Mouse (Mus musculus): ENCODE data around the gene Rlbp1. TPM values are rescaled to one million over a fixed set of nuclear protein-coding genes. Genes with fewer than 3 reads are reported as not detected.
A peak's percentile ranks its signal among the peaks of the same experiment; 100 is the strongest.

The Rlbp1 gene
- polyA plus RNA-seq, 1 experiment from 2014 or later: 0.33 TPM

DNA sequence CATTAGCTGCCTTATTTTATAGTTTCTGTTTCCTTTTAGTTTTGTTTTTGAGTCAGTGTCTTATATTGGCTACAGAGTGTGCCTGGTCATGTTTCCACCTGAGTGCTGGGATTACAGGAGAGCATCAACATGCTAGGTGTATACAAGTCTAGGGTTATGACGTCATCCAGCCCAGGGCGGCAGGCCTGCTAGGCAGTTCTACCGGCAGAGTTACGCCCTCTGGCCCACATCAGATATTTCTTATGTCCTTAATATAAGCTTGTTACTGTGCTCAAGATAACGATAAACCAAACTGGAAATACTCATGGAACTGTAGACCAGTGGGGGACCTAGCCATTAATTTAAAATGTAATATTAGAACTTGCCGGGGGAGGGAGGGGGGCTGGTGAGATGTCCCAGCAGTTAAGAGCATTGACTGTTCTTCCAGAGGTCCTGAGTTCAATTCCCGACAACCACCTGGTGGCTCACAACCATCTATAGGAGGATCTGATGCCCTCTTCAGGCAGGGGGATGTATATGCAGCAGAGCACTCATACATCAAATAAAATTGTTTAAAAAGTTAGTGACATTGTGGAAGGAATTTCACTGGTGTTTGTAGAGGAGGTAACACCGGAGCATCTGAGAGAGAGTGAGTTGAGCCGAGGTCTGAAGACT lies 6.1 kb upstream of the Rlbp1 start:
- Histone ChIP-seq H3K9me3 (replicated peaks) (no peaks in the 10 kb centered on the region), H3K36me3 (peaks cover 11% of the 10 kb centered on the region), H3K4me3 (peak overlapping the region; percentile 85), H3K27ac (peak overlapping the region; percentile 98), H3K4me1 (peaks cover 44% of the 10 kb centered on the region), H3K27me3 (ENCODE audit: low read depth, poor library complexity, severe bottlenecking) (no peaks in the 10 kb centered on the region)
- WGBS: 63% methylated on average over 9 of the region's 9 CpGs
- DNase-seq (ENCODE audit: low spot score): no peak

DNA sequence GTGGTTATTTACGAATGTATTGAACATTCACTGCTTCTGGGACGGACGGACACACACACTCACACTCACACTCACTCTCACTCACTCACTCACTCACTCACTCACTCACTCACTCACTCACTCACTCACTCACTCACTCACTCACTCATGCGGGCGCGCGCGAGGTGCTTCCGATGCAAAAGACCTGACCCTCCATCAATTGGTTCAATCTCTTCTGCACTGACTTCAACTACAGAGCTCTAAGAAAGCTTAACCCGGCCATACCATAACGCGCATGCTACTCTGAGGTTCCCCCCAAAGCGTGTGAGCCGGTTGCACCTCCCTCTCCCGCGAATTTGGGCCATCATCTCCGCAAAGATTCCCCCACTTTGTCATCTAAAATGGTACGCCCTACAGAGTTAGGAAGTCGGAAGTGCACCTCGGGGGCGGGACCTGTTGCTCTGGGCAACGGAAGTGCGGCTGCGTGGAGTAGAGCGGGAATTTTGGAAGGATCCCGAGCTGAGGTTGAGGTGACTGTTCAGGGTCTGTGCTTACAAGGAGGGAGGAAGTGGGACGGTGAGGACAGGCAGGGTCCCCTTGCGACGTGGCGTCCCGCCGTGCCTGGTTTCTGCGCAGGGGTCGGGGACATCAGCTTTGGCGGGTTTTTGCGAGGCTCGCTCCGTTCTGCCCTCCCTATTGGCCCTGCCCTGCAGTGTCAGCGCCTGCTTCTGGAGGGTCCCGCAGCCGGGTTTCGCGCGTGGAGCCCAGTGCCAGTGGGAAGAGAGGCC lies 5.2 kb upstream of the Rlbp1 start, which contains the start of gene Fanci:
Gene Fanci (plus strand): TSS at position 47 of the 767 bp plus-strand sequence.
- H3K36me3 ChIP-seq: peaks cover 7% of the 10 kb centered on the region
- H3K4me1 ChIP-seq: peaks cover 46% of the 10 kb centered on the region
- H3K9me3 ChIP-seq (replicated peaks): no peaks in the 10 kb centered on the region
- peak; percentile 99 for DNase-seq (ENCODE audit: low spot score)
- no peaks in the 10 kb centered on the region for H3K27me3 ChIP-seq (ENCODE audit: low read depth, poor library complexity, severe bottlenecking)
- peak within 1 kb of the TSS; percentile 98 for H3K27ac ChIP-seq
- WGBS: under 1% methylated on average over 44 of the region's 44 CpGs
- H3K4me3 ChIP-seq: peak within 1 kb of the TSS; percentile 85

DNA sequence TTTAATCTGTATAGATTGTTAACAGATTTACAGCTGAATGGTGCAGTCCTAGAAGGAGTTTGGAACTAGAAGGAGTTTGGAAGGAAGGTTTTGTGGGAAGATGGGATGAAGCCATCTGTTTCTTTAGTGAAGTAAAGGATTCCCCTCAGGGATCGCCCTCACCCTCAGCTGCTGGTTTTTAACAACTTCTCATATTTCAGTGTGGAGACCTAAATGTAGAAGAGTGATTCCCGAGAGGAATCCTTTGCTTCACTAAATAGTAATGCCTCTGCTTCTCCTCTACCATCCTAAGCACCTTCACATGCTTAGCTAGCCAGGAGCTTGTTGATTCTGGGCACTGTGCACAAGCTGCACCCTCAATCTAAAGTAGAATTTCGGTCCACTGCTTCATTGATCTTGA lies 4.6 kb upstream of the Rlbp1 start:
- H3K27ac ChIP-seq: peak overlapping the region; percentile 98
- H3K9me3 ChIP-seq (replicated peaks): no peaks in the 10 kb centered on the region
- no peak for DNase-seq (ENCODE audit: low spot score)
- H3K27me3 ChIP-seq (ENCODE audit: low read depth, poor library complexity, severe bottlenecking): no peaks in the 10 kb centered on the region
- WGBS: 5% methylated on average over 3 of the region's 3 CpGs
- H3K36me3 ChIP-seq: peaks cover 5% of the 10 kb centered on the region
- peaks cover 47% of the 10 kb centered on the region for H3K4me1 ChIP-seq
- peak overlapping the region; percentile 85 for H3K4me3 ChIP-seq

DNA sequence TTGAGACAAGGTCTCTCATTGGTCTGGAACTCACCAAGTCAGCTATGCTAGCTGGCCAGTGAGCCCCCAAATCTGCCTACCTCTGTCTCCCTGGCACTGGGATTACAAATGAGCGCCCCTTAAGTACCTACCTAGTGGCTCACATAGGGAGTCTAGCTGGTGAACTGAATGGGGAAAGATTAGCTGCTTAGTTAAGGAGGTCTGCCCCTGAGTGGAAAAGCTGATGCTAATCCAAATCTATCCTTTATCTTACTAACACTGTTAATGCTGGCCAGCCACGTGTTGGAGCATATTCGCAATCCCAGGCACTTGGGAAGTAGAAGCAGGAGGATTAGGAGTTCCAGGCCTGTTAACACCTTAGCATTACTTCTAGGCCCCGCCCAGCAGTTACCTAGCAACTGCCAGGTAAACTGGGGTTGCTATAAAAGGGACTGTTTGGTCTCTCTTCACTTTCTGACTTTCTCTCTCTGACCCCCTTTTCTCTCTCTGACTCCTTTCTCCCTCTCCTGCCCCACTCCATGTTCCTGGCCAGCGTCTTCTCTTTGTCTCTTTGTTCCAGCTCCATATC lies 3.4 kb upstream of the Rlbp1 start:
- H3K27me3 ChIP-seq (ENCODE audit: low read depth, poor library complexity, severe bottlenecking): no peaks in the 10 kb centered on the region
- no peak overlapping the region; the same call in 1 of the 2 replicates for H3K27ac ChIP-seq
- H3K4me3 ChIP-seq: no peak overlapping the region
- H3K36me3 ChIP-seq: no peaks in the 10 kb centered on the region
- peaks cover 47% of the 10 kb centered on the region for H3K4me1 ChIP-seq
- no peak for DNase-seq (ENCODE audit: low spot score)
- WGBS: 66% methylated on average over 5 of the region's 5 CpGs
- no peaks in the 10 kb centered on the region for H3K9me3 ChIP-seq (replicated peaks)

DNA sequence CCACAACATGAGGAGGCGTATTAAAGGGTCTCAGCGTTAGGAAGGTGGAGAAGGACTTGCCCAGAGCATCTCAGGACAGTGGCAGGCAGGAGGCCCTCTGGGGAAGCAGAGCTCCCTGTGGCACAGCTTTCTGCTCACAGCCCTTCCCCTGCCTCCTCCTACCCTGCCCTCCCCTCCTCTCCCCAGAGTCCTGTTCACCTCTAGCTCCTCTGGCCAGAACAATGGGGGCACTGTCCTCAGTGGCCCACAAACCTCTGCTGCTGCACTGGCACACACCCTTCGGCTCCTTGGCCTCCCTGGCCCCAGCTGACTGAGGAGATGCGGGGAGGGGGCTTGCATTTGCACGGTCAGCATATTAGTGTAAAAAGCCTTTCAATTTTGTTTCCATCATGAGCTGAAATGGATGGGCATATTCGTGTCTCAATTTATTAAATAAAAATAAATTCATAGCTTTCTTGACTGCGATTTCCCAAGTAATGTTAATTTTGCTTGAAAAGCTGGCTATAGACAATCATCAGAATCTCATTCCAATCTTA lies 1.9 kb upstream of the Rlbp1 start:
- no peak for DNase-seq (ENCODE audit: low spot score)
- H3K36me3 ChIP-seq: no peaks in the 10 kb centered on the region
- H3K4me1 ChIP-seq: peaks cover 36% of the 10 kb centered on the region
- H3K4me3 ChIP-seq: no peak overlapping the region
- H3K27ac ChIP-seq: peak overlapping the region; percentile 63; the same call in 1 of the 2 replicates
- H3K27me3 ChIP-seq (ENCODE audit: low read depth, poor library complexity, severe bottlenecking): no peaks in the 10 kb centered on the region
- no peaks in the 10 kb centered on the region for H3K9me3 ChIP-seq (replicated peaks)
- WGBS: 88% methylated on average over 7 of the region's 7 CpGs

DNA sequence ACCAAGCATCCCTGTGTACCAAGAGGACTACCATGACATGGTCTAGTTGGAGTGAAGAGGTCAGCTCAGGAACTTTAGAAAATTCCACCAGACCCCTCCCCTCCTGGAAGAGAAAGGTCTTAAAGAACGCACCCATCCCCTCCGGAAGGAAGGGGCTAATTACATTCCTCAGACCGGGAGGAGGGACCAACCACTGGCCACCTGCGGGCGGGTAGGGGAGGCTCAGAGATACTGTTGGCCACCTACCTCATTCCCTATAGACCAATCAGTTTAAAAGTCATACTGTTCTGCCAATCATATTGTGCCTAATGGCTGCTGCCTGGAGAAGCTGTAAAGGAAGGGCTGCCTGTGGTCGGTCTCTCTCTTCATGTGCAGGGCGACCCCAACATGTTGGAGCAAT lies 1.1 kb upstream of the Rlbp1 start:
- H3K9me3 ChIP-seq (replicated peaks): no peaks in the 10 kb centered on the region

DNA sequence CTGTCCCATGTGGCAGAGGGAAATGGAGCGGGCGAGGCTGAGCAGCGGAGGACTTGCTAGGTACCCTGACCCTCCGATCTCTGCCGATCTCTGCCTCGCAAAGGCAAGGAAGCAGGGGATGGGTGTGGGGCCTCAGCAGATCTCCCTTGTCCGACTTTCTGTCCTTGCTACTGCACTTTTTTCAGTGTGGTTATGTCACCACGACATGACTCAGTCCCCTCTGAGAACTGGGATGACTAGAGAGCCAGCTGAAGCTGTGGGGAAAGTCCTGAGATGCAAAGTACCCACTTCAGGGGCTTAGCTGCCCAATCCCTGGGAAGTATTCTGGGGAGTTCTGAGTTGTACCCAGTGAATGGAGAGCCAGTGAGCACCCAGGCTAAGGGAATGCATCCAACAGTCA lies 292 bp upstream of the Rlbp1 start:
- no peak for DNase-seq (ENCODE audit: low spot score)
- no peaks in the 10 kb centered on the region for H3K36me3 ChIP-seq
- H3K27me3 ChIP-seq (ENCODE audit: low read depth, poor library complexity, severe bottlenecking): no peaks in the 10 kb centered on the region
- H3K4me3 ChIP-seq: no peak overlapping the region
- peak overlapping the region; percentile 51; the same call in 1 of the 2 replicates for H3K27ac ChIP-seq
- no peaks in the 10 kb centered on the region for H3K9me3 ChIP-seq (replicated peaks)
- WGBS: 77% methylated on average over 8 of the region's 8 CpGs
- H3K4me1 ChIP-seq: peaks cover 26% of the 10 kb centered on the region

More for the DNA sequence above, 1.1 kb upstream of the Rlbp1 start:
- DNase-seq (ENCODE audit: low spot score): no peak
- H3K36me3 ChIP-seq: no peaks in the 10 kb centered on the region
- H3K27ac ChIP-seq: peak overlapping the region; percentile 63; the same call in 1 of the 2 replicates
- no peak overlapping the region for H3K4me3 ChIP-seq
- H3K4me1 ChIP-seq: peaks cover 33% of the 10 kb centered on the region
- no peaks in the 10 kb centered on the region for H3K27me3 ChIP-seq (ENCODE audit: low read depth, poor library complexity, severe bottlenecking)
- 54% methylated on average over 7 of the region's 7 CpGs for WGBS

DNA sequence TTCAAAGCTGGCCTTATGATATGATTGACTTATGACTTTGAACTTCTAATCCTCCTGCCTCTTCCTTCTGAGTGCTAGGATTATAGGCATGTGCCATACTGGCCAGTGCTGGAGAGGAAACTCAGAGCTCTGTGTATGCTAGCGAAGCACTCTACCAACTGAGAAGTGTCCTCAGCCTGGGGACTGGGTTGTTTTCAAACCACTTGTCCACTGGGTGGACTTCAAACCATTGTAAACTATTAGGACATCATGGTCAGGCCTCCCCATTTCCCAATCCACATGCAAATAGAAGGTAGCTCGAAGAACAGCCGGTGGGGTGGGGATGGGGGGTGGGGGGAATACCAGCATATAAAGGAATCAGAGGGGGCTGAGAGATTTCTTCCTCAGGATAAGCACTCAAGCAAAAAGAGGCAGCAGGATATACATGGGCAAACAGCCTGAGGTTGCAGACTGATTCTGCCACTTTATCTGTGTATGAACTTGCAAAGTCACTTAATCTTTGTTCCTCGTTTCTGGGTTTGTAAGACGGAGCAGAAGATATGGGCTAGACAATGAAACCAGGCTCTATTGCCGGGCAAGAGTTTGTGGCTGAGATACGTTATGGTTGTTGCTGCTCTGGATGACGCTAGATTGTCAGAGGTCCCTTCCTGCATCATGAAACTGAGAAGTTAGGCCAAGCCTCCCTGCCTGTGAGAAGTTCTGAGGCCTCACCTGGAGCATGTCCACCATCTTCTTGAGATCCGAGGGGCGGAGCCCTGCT lies 10.2 kb downstream of the Rlbp1 start:
- no peaks in the 10 kb centered on the region for H3K9me3 ChIP-seq (replicated peaks)
- H3K36me3 ChIP-seq: no peaks in the 10 kb centered on the region
- H3K4me3 ChIP-seq: no peak overlapping the region
- H3K27me3 ChIP-seq (ENCODE audit: low read depth, poor library complexity, severe bottlenecking): no peaks in the 10 kb centered on the region
- DNase-seq (ENCODE audit: low spot score): no peak
- H3K27ac ChIP-seq: no peak overlapping the region
- WGBS: 87% methylated on average over 10 of the region's 10 CpGs
- peaks cover under 1% of the 10 kb centered on the region; the same call in 1 of the 2 replicates for H3K4me1 ChIP-seq

DNA sequence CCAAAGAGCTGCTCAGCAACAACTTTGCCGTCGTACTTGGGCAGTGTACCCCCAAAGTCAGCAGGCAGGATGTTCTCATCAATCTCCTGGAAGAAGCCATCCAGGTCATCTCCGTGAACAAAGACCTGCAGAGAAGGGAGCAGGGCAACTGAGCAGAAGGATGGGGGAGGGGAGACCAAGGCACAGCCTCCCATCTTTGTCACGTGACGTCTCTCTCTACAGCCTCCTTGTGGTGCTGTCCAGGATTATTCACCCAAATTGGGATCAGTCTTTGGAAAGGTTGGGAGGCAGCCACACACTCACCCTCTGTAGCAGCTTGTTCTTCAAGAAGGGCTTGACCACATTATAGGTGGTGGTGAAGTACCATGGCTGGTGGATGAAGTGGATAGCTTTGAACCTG lies 11.3 kb downstream of the Rlbp1 start:
- DNase-seq (ENCODE audit: low spot score): no peak
- H3K36me3 ChIP-seq: no peaks in the 10 kb centered on the region
- WGBS: 75% methylated on average over 5 of the region's 5 CpGs

DNA sequence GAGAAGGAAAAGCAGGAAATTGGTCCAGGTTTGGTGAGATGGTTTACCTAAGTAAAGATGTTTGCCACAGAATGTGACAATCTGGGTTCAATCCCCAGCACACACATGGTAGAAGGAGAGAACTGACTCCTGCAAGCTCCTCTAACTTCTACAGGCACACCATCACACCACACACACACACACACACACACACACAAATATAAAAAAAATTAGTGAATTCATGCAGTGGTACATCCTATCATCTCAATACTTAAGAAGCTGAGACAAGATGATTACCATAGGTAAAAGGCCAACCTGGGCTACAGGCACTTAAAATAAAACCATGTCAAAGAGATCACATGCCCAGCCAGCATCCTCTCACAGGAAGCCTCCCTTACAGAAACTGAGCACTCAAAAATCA lies 12.8 kb downstream of the Rlbp1 start:
- H3K36me3 ChIP-seq: no peaks in the 10 kb centered on the region
- H3K4me3 ChIP-seq: no peak overlapping the region
- no peak overlapping the region for H3K27ac ChIP-seq
- H3K27me3 ChIP-seq (ENCODE audit: low read depth, poor library complexity, severe bottlenecking): no peaks in the 10 kb centered on the region
- DNase-seq (ENCODE audit: low spot score): no peak
- H3K4me1 ChIP-seq: peaks cover 16% of the 10 kb centered on the region
- H3K9me3 ChIP-seq (replicated peaks): no peaks in the 10 kb centered on the region

More for the DNA sequence above, 11.3 kb downstream of the Rlbp1 start:
- peaks cover 10% of the 10 kb centered on the region for H3K4me1 ChIP-seq
- H3K27ac ChIP-seq: no peak overlapping the region
- no peaks in the 10 kb centered on the region for H3K9me3 ChIP-seq (replicated peaks)
- H3K27me3 ChIP-seq (ENCODE audit: low read depth, poor library complexity, severe bottlenecking): no peaks in the 10 kb centered on the region
- no peak overlapping the region for H3K4me3 ChIP-seq

DNA sequence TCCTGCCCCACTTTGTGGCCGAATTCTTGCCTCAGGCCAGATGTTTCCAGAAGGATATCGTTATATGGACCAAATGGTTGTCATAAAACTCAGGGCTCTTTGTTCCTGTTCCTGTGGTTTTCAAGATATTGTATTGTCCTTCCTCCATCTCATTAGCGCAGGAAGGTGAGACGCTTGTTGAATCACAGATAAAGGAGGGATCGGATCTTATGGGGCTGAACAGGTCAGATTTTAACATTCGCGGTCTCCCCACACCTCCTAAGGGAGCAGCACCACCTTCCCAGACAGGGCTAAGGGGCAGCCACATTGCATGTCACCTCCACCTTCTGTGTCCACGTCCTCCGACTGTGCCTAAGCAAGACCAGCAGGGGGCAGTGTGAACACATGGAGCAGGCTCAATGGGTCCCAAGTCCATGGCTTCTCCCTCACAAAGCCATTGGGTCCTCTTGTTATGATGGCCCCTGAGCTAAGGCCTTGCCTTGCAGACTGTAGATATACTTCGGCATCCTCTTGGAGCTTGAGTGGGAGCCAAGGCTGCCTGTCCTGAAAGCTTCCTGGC lies 15.4 kb downstream of the Rlbp1 start:
- 36% methylated on average over 10 of the region's 10 CpGs for WGBS
- Histone ChIP-seq H3K4me3 (no peak overlapping the region), H3K36me3 (no peaks in the 10 kb centered on the region), H3K27ac (peak overlapping the region; percentile 53; the same call in 1 of the 2 replicates), H3K27me3 (ENCODE audit: low read depth, poor library complexity, severe bottlenecking) (no peaks in the 10 kb centered on the region), H3K4me1 (peaks cover 16% of the 10 kb centered on the region), H3K9me3 (replicated peaks) (no peaks in the 10 kb centered on the region)
- peak; percentile 86 for DNase-seq (ENCODE audit: low spot score)

DNA sequence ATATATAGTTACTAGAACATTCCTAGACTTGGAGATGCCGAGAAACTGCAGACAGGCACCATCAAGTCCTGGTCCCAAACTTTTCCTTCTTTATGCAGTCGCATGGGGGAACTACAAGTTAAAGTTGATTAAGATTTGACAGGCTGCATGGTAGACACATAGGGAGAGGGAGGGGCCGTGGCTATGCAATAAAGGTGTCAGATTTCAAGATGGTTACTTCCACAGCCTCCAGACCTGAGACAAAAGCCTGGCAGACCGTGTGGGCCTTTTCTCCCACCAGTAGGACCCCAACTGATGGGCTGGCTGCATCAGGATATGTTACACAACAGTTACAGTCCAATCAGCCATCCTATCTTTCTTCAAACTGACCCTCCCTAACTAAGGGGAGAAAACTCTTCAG lies 17.4 kb downstream of the Rlbp1 start:
- Histone ChIP-seq H3K4me3 (no peak overlapping the region), H3K27me3 (ENCODE audit: low read depth, poor library complexity, severe bottlenecking) (no peaks in the 10 kb centered on the region)
- WGBS: 38% methylated on average over 4 of the region's 4 CpGs

More for the DNA sequence above, 17.4 kb downstream of the Rlbp1 start:
- H3K9me3 ChIP-seq (replicated peaks): no peaks in the 10 kb centered on the region
- H3K4me1 ChIP-seq: peaks cover 16% of the 10 kb centered on the region
- H3K27ac ChIP-seq: peak overlapping the region; percentile 70
- H3K36me3 ChIP-seq: no peaks in the 10 kb centered on the region
- no peak for DNase-seq (ENCODE audit: low spot score)

Measured in limb, embryonic 10.5 days (tissue).